Mouse (Mus musculus): ENCODE measurements at regions not wholly inside any gene's neighbourhood (a gene's known extent, or its start where the extent isn't known, plus 50 kb on each side); places are given as distances from the start of the nearest gene placed in this dataset.
A peak's percentile ranks its signal among the peaks of the same experiment; 100 is the strongest.
"Not testable (repeated sequence)": the region's sequence is repeated elsewhere in the genome, so short reads cannot be mapped to it uniquely, and the experiment has no call there.

GRCm38 (mm10) chr13:85988633-85989032 is 58.1 kb downstream of the Cox7c start:
- Histone ChIP-seq H3K27ac (replicated peaks; ENCODE audit: low read depth, low read length) (no peak overlapping the region), H3K9ac (ENCODE audit: low read length) (no peak overlapping the region), H3K4me3 (ENCODE audit: low read depth, low read length) (no peak overlapping the region), H3K9me3 (ENCODE audit: control insufficient read depth, low read length) (no peaks in the 10 kb centered on the region), H3K27me3 (ENCODE audit: control insufficient read depth, insufficient read depth, low read length) (no peaks in the 10 kb centered on the region), H3K4me2 (ENCODE audit: low read depth, severe bottlenecking) (no peak overlapping the region), H3K4me1 (ENCODE audit: control insufficient read depth, insufficient read depth, low read length) (no peaks in the 10 kb centered on the region), H3K36me3 (ENCODE audit: control insufficient read depth, insufficient read depth, low read length) (no peaks in the 10 kb centered on the region)
- ATAC-seq (ENCODE audit: insufficient number of reproducible peaks, low FRiP score, low TSS enrichment, low read depth) (no peak), DNase-seq (ENCODE audit: low spot score) (no peak)

- WGBS, result 74% methylated on average over 1 of the region's 1 CpGs
- Histone ChIP-seq H3K4me1 (ENCODE audit: control insufficient read depth, insufficient read depth, low read length) (no peaks in the 10 kb centered on the region), H3K36me3 (ENCODE audit: control insufficient read depth, insufficient read depth, low read length) (no peaks in the 10 kb centered on the region), H3K4me3 (ENCODE audit: low read depth, low read length) (no peak overlapping the region), H3K27me3 (ENCODE audit: control insufficient read depth, insufficient read depth, low read length) (no peaks in the 10 kb centered on the region), H3K27ac (replicated peaks; ENCODE audit: low read depth, low read length) (no peak overlapping the region), H3K9ac (ENCODE audit: low read length) (no peak overlapping the region), H3K4me2 (ENCODE audit: low read depth, severe bottlenecking) (no peak overlapping the region), H3K9me3 (ENCODE audit: control insufficient read depth, low read length) (no peaks in the 10 kb centered on the region)
- ATAC-seq (ENCODE audit: insufficient number of reproducible peaks, low FRiP score, low TSS enrichment, low read depth) (no peak), DNase-seq (ENCODE audit: low spot score) (no peak)
These were observed 64.6 kb downstream of the Cox7c start for GRCm38 (mm10) chr13:85982089-85982488.

DNA sequence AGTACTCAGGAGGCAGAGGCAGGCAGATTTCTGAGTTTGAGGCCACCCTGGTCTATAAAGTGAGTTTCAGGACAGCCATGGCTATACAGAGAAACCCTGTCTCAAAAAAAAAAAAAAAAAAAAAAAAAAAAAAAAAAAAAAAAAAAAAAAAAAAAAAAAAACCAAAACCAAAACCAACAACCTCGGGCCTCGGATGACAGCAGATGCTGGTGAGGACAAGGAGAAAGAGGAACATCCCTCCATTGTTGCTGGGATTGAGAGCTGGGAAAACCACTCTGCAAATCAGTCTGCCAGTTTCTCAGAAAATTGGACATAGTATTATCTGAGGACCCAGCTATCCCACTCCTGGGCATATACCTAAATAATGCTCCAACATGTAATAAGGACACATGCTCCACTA is 82.7 kb downstream of the Cox7c start:
- not testable (repeated sequence) for H3K27me3 ChIP-seq (ENCODE audit: control insufficient read depth, insufficient read depth, low read length); H3K9me3 ChIP-seq (ENCODE audit: control insufficient read depth, low read length); DNase-seq (ENCODE audit: low spot score); H3K4me1 ChIP-seq (ENCODE audit: control insufficient read depth, insufficient read depth, low read length); ATAC-seq (ENCODE audit: insufficient number of reproducible peaks, low FRiP score, low TSS enrichment, low read depth); H3K36me3 ChIP-seq (ENCODE audit: control insufficient read depth, insufficient read depth, low read length); H3K4me3 ChIP-seq (ENCODE audit: low read depth, low read length); H3K27ac ChIP-seq (replicated peaks; ENCODE audit: low read depth, low read length); H3K4me2 ChIP-seq (ENCODE audit: low read depth, severe bottlenecking); H3K9ac ChIP-seq (ENCODE audit: low read length)
- 63% methylated on average over 2 of the region's 2 CpGs for WGBS

- Histone ChIP-seq H3K4me2 (ENCODE audit: low read depth, severe bottlenecking) (no peak overlapping the region), H3K27me3 (ENCODE audit: control insufficient read depth, insufficient read depth, low read length) (no peaks in the 10 kb centered on the region), H3K4me3 (ENCODE audit: low read depth, low read length) (no peak overlapping the region), H3K36me3 (ENCODE audit: control insufficient read depth, insufficient read depth, low read length) (no peaks in the 10 kb centered on the region), H3K4me1 (ENCODE audit: control insufficient read depth, insufficient read depth, low read length) (no peaks in the 10 kb centered on the region), H3K9ac (ENCODE audit: low read length) (no peak overlapping the region), H3K27ac (replicated peaks; ENCODE audit: low read depth, low read length) (no peak overlapping the region), H3K9me3 (ENCODE audit: control insufficient read depth, low read length) (no peaks in the 10 kb centered on the region)
- no peak for DNase-seq (ENCODE audit: low spot score)
- no peak for ATAC-seq (ENCODE audit: insufficient number of reproducible peaks, low FRiP score, low TSS enrichment, low read depth)
These were observed 91.4 kb downstream of the Cox7c start for GRCm38 (mm10) chr13:85955284-85955683.

GRCm38 (mm10) chr13:85952896-85953295 is 93.8 kb downstream of the Cox7c start:
- H3K4me3 ChIP-seq (ENCODE audit: low read depth, low read length), result no peak overlapping the region
- no peaks in the 10 kb centered on the region for H3K36me3 ChIP-seq (ENCODE audit: control insufficient read depth, insufficient read depth, low read length)
- H3K4me2 ChIP-seq (ENCODE audit: low read depth, severe bottlenecking), result no peak overlapping the region
- no peak overlapping the region for H3K27ac ChIP-seq (replicated peaks; ENCODE audit: low read depth, low read length)
- H3K4me1 ChIP-seq (ENCODE audit: control insufficient read depth, insufficient read depth, low read length), result no peaks in the 10 kb centered on the region
- no peaks in the 10 kb centered on the region for H3K9me3 ChIP-seq (ENCODE audit: control insufficient read depth, low read length)
- H3K27me3 ChIP-seq (ENCODE audit: control insufficient read depth, insufficient read depth, low read length), result no peaks in the 10 kb centered on the region
- H3K9ac ChIP-seq (ENCODE audit: low read length), result no peak overlapping the region
- DNase-seq (ENCODE audit: low spot score) (no peak), ATAC-seq (ENCODE audit: insufficient number of reproducible peaks, low FRiP score, low TSS enrichment, low read depth) (no peak)
- WGBS, result 87% methylated on average over 6 of the region's 6 CpGs

- peak; percentile 73; the same call in 1 of the 2 replicates for ATAC-seq (ENCODE audit: insufficient number of reproducible peaks, low FRiP score, low TSS enrichment, low read depth)
- 57% methylated on average over 4 of the region's 4 CpGs for WGBS
These were observed 119.6 kb downstream of the Cox7c start for GRCm38 (mm10) chr13:85926825-85927737.

GRCm38 (mm10) chr13:85926323-85926722 is 120.4 kb downstream of the Cox7c start:
- H3K9ac ChIP-seq (ENCODE audit: low read length), result no peak overlapping the region
- no peaks in the 10 kb centered on the region for H3K36me3 ChIP-seq (ENCODE audit: control insufficient read depth, insufficient read depth, low read length)
- H3K27ac ChIP-seq (replicated peaks; ENCODE audit: low read depth, low read length), result no peak overlapping the region
- no peaks in the 10 kb centered on the region for H3K4me1 ChIP-seq (ENCODE audit: control insufficient read depth, insufficient read depth, low read length)
- no peaks in the 10 kb centered on the region for H3K27me3 ChIP-seq (ENCODE audit: control insufficient read depth, insufficient read depth, low read length)
- H3K4me3 ChIP-seq (ENCODE audit: low read depth, low read length), result no peak overlapping the region
- ATAC-seq (ENCODE audit: insufficient number of reproducible peaks, low FRiP score, low TSS enrichment, low read depth) (no peak), DNase-seq (ENCODE audit: low spot score) (no peak)
- whole genome bisulfite sequencing, result 44% methylated on average over 2 of the region's 2 CpGs
- H3K4me2 ChIP-seq (ENCODE audit: low read depth, severe bottlenecking), result no peak overlapping the region
- no peaks in the 10 kb centered on the region for H3K9me3 ChIP-seq (ENCODE audit: control insufficient read depth, low read length)

More at GRCm38 (mm10) chr13:85926825-85927737, 119.6 kb downstream of the Cox7c start:
- H3K9ac ChIP-seq (ENCODE audit: low read length), result no peak overlapping the region
- H3K4me2 ChIP-seq (ENCODE audit: low read depth, severe bottlenecking), result no peak overlapping the region
- no peak overlapping the region for H3K27ac ChIP-seq (replicated peaks; ENCODE audit: low read depth, low read length)
- no peak for DNase-seq (ENCODE audit: low spot score)
- H3K27me3 ChIP-seq (ENCODE audit: control insufficient read depth, insufficient read depth, low read length), result no peaks in the 10 kb centered on the region
- H3K36me3 ChIP-seq (ENCODE audit: control insufficient read depth, insufficient read depth, low read length), result no peaks in the 10 kb centered on the region
- no peaks in the 10 kb centered on the region for H3K9me3 ChIP-seq (ENCODE audit: control insufficient read depth, low read length)
- H3K4me3 ChIP-seq (ENCODE audit: low read depth, low read length), result no peak overlapping the region
- no peaks in the 10 kb centered on the region for H3K4me1 ChIP-seq (ENCODE audit: control insufficient read depth, insufficient read depth, low read length)

GRCm38 (mm10) chr13:85922696-85923095 is 124.0 kb downstream of the Cox7c start:
- Histone ChIP-seq H3K4me2 (ENCODE audit: low read depth, severe bottlenecking) (no peak overlapping the region), H3K36me3 (ENCODE audit: control insufficient read depth, insufficient read depth, low read length) (no peaks in the 10 kb centered on the region), H3K9ac (ENCODE audit: low read length) (no peak overlapping the region), H3K27ac (replicated peaks; ENCODE audit: low read depth, low read length) (no peak overlapping the region), H3K4me1 (ENCODE audit: control insufficient read depth, insufficient read depth, low read length) (no peaks in the 10 kb centered on the region), H3K27me3 (ENCODE audit: control insufficient read depth, insufficient read depth, low read length) (no peaks in the 10 kb centered on the region), H3K4me3 (ENCODE audit: low read depth, low read length) (no peak overlapping the region), H3K9me3 (ENCODE audit: control insufficient read depth, low read length) (no peaks in the 10 kb centered on the region)
- DNase-seq (ENCODE audit: low spot score) (no peak), ATAC-seq (ENCODE audit: insufficient number of reproducible peaks, low FRiP score, low TSS enrichment, low read depth) (no peak)
- 86% methylated on average over 2 of the region's 2 CpGs for WGBS

DNA sequence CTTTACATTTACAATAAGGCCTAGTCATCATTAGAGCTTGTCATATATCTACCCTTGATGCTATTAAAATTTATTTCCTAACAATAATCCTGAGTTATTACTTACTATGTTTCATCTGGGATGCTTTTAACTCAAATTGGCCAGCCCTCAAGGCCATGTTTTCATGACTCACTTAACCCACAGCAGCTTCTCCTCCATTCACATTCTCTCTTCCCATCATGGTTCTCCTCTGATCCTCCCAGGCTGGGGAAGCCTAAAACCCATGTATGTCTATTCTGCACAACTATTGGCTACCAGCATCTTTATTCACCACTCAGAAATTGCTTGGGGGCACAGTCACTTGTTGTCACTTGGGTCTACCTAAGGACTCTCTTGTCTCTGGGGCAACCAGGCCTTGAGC is 144.9 kb downstream of the Cox7c start:
- H3K4me2 ChIP-seq (ENCODE audit: low read depth, severe bottlenecking), result no peak overlapping the region
- H3K4me3 ChIP-seq (ENCODE audit: low read depth, low read length), result no peak overlapping the region
- DNase-seq (ENCODE audit: low spot score) (no peak), ATAC-seq (ENCODE audit: insufficient number of reproducible peaks, low FRiP score, low TSS enrichment, low read depth) (no peak)
- no peaks in the 10 kb centered on the region for H3K4me1 ChIP-seq (ENCODE audit: control insufficient read depth, insufficient read depth, low read length)
- no peak overlapping the region for H3K27ac ChIP-seq (replicated peaks; ENCODE audit: low read depth, low read length)
- no peaks in the 10 kb centered on the region for H3K36me3 ChIP-seq (ENCODE audit: control insufficient read depth, insufficient read depth, low read length)
- H3K9me3 ChIP-seq (ENCODE audit: control insufficient read depth, low read length), result no peaks in the 10 kb centered on the region
- no peaks in the 10 kb centered on the region for H3K27me3 ChIP-seq (ENCODE audit: control insufficient read depth, insufficient read depth, low read length)
- H3K9ac ChIP-seq (ENCODE audit: low read length), result no peak overlapping the region

Measured in limb, embryonic 11.5 days (tissue).